Mouse (Mus musculus) lung, postnatal 0 days (tissue): ENCODE results near the gene Ina. TPM values are rescaled to one million over a fixed set of nuclear protein-coding genes. Genes with fewer than 3 reads are reported as not detected.

ENCODE experiments used
- ATAC-seq: fragments of 200-750 bp; cut with Nextera tagmentation; 2 replicates; pipeline ENCODE4 v1.8.0; 2017; ENCODE audit warnings: moderate library complexity
- DNase-seq: peaks from one replicate; pipeline ENCODE4 v3.0.0-alpha.2; 2016; ENCODE audit warnings: low spot score
- H3K27ac ChIP-seq: fragments of 300-500 bp; sonication (generic); 2 replicates; pipeline ENCODE4 v1.5.1; 2014; ENCODE audit warnings: antibody characterized with exemption, mild to moderate bottlenecking, low read length, mixed read lengths
- H3K27me3 ChIP-seq: fragments of 300-500 bp; sonication (generic); replicated peaks from 2 replicates; pipeline ENCODE4 v1.6.1; 2014; ENCODE audit warnings: low read length, mixed read lengths; ENCODE audit not compliant: insufficient read depth
- H3K36me3 ChIP-seq: fragments of 300-500 bp; sonication (generic); 2 replicates; pipeline ENCODE4 v1.6.1; 2014; ENCODE audit warnings: low read length, mixed read lengths; ENCODE audit not compliant: insufficient read depth
- H3K4me1 ChIP-seq: fragments of 300-500 bp; sonication (generic); 2 replicates; pipeline ENCODE4 v1.6.1; 2014; ENCODE audit warnings: antibody characterized with exemption, low read depth, low read length, mixed read lengths; ENCODE audit not compliant: insufficient read depth
- H3K4me2 ChIP-seq: fragments of 300-500 bp; sonication (generic); replicated peaks from 2 replicates; pipeline ENCODE4 v1.6.1; 2014; ENCODE audit warnings: low read depth, mild to moderate bottlenecking, low read length, moderate library complexity, mixed read lengths
- H3K4me3 ChIP-seq: fragments of 300-500 bp; sonication (generic); 2 replicates; pipeline ENCODE4 v1.5.1; 2014; ENCODE audit warnings: low read depth, low read length
- H3K9ac ChIP-seq: fragments of 300-500 bp; sonication (generic); replicated peaks from 2 replicates; pipeline ENCODE4 v1.6.1; 2014; ENCODE audit warnings: low read depth, mild to moderate bottlenecking
- H3K9me3 ChIP-seq: fragments of 300-500 bp; sonication (generic); 2 replicates; pipeline ENCODE4 v1.6.1; 2016; ENCODE audit warnings: low read length, mixed read lengths
- CTCF ChIP-seq: IDR thresholded peaks from 2 replicates; pipeline ENCODE4 v1.5.1; 2016; ENCODE audit warnings: antibody characterized with exemption, mild to moderate bottlenecking
- EP300 ChIP-seq: IDR thresholded peaks from 2 replicates; pipeline ENCODE4 v1.6.1; 2016; ENCODE audit warnings: antibody characterized with exemption, mild to moderate bottlenecking, control low read depth
- WGBS: fragments of 180-500 bp; shearing (Covaris S2); extraction: QIAGEN DNeasy Blood & Tissue Kit; methylation state at CpG from one replicate; pipeline ENCODE4 v1.1.7; 2014; 5-methylcytosine and 5-hydroxymethylcytosine counted together
- polyA plus RNA-seq: library from polyadenylated mRNA; unstranded; fragments of >200 nt; fragmentation: Nextera tagmentation; extraction: Ambion mirVana; gene quantifications from 2 replicates; pipeline ENCODE4 v1.2.1, GENCODE M21; 2015

The Ina gene
- polyA plus RNA-seq, 1 experiment from 2014 or later: 0.04 TPM

- TF ChIP-seq EP300 (no peak), CTCF (no peak)
- 41% methylated on average over 14 of the region's 14 CpGs for WGBS
- Histone ChIP-seq H3K4me2 (no peak overlapping the region), H3K9me3 (no peaks in the 10 kb centered on the region), H3K27me3 (no peaks in the 10 kb centered on the region), H3K27ac (peak overlapping the region; percentile 73), H3K9ac (no peak overlapping the region), H3K4me1 (peaks cover 9% of the 10 kb centered on the region; the same call in 1 of the 2 replicates), H3K4me3 (no peak overlapping the region), H3K36me3 (no peaks in the 10 kb centered on the region)
- DNase-seq: peak; percentile 37
- peak; percentile 14; the same call in 1 of the 2 replicates for ATAC-seq
Measured at GRCm38 (mm10) chr19:46983352-46983965, 31.0 kb upstream of the Ina start.

- peaks cover 9% of the 10 kb centered on the region; the same call in 1 of the 2 replicates for H3K4me1 ChIP-seq
- H3K9ac ChIP-seq: no peak overlapping the region
- peak overlapping the region; percentile 73 for H3K27ac ChIP-seq
- no peak for ATAC-seq
- no peaks in the 10 kb centered on the region for H3K36me3 ChIP-seq
- no peak overlapping the region for H3K4me2 ChIP-seq
- WGBS: 41% methylated on average over 11 of the region's 11 CpGs
- H3K27me3 ChIP-seq: no peaks in the 10 kb centered on the region
- no peaks in the 10 kb centered on the region for H3K9me3 ChIP-seq
- H3K4me3 ChIP-seq: no peak overlapping the region
- TF ChIP-seq EP300 (no peak), CTCF (no peak)
- no peak for DNase-seq
Measured at GRCm38 (mm10) chr19:46983966-46984380, 30.5 kb upstream of the Ina start.

DNA sequence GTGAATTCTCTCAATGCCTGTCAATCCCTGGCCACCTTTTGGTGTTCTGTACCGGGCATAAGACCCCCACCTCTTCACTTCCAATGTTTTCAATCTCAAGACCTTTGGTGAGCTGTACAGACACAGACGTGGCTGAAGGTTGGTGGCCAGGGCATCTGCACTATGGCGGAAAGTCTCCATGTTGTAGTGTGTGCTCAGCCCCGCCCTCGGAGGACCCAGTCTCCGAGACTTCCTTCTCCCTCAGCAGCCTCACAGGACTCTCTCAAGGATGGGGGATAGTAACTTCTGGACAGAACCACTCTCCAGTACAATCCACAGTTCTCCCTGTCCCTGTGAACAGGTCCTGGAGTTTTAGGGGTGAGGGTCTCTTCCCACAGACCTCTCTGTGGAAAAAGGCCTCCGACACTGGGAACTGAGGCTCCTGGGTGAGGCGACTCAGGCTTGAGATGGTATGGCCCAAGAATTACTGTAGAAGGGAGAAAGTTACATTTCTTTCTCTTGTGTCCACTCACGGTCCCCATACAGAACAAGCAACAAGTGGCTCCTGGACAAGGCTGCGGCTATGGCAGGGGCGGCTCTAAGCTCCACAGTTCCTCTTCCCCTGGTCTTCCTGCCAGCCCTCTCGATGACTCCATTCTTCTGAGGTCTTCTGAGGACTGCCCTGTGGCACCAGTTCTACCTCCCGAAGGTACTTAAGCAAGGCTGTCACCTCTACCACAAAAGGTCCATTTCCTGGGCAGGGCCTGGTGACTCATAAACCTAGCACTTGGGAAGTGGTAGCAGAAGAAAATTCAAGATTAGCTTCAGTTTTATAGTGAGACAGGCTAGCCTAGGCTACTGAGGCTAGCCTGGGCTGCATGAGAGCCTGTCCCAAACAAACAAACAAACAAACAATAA, 29.5 kb upstream of the Ina start:
- Histone ChIP-seq H3K4me2 (no peak overlapping the region), H3K4me1 (peaks cover 9% of the 10 kb centered on the region; the same call in 1 of the 2 replicates), H3K9me3 (no peaks in the 10 kb centered on the region), H3K36me3 (no peaks in the 10 kb centered on the region), H3K27ac (peak overlapping the region; percentile 44), H3K27me3 (no peaks in the 10 kb centered on the region), H3K4me3 (no peak overlapping the region), H3K9ac (no peak overlapping the region)
- TF ChIP-seq EP300: 0 out of 2 replicates have a peak, but pooled peaks have one; percentile 29
- TF ChIP-seq CTCF: no peak
- WGBS: 59% methylated on average over 13 of the region's 13 CpGs
- ATAC-seq: peak; percentile 45
- DNase-seq: peak; percentile 81

GRCm38 (mm10) chr19:46987646-46988045, 26.9 kb upstream of the Ina start:
- peak; percentile 82 for DNase-seq
- H3K4me2 ChIP-seq: no peak overlapping the region
- H3K4me1 ChIP-seq: peaks cover 4% of the 10 kb centered on the region; the same call in 1 of the 2 replicates

GRCm38 (mm10) chr19:46988231-46989087, 26.0 kb upstream of the Ina start:
- TF ChIP-seq EP300: 0 out of 2 replicates have a peak, but pooled peaks have one; percentile 24
- TF ChIP-seq CTCF: no peak
- Histone ChIP-seq H3K4me3 (no peak overlapping the region), H3K4me1 (peaks cover 4% of the 10 kb centered on the region; the same call in 1 of the 2 replicates), H3K9ac (no peak overlapping the region), H3K9me3 (no peaks in the 10 kb centered on the region), H3K36me3 (no peaks in the 10 kb centered on the region), H3K4me2 (peak overlapping the region; percentile 20; the same call in 1 of the 2 replicates), H3K27ac (peak overlapping the region; percentile 55), H3K27me3 (no peaks in the 10 kb centered on the region)
- ATAC-seq (peak; percentile 68), DNase-seq (peak; percentile 80)
- WGBS: 46% methylated on average over 16 of the region's 16 CpGs

More at GRCm38 (mm10) chr19:46987646-46988045, 26.9 kb upstream of the Ina start:
- TF ChIP-seq CTCF (no peak), EP300 (peak; percentile 71)
- 55% methylated on average over 6 of the region's 6 CpGs for WGBS
- H3K4me3 ChIP-seq: no peak overlapping the region
- H3K36me3 ChIP-seq: no peaks in the 10 kb centered on the region
- ATAC-seq: peak; percentile 37
- H3K9ac ChIP-seq: no peak overlapping the region
- H3K27me3 ChIP-seq: no peaks in the 10 kb centered on the region
- no peaks in the 10 kb centered on the region for H3K9me3 ChIP-seq
- H3K27ac ChIP-seq: peak overlapping the region; percentile 55; the same call in 1 of the 2 replicates
